Mouse (Mus musculus): Measurements from ENCODE around the gene Aif1l.
A peak's percentile ranks its signal among the peaks of the same experiment; 100 is the strongest.

The Aif1l gene

GRCm38 (mm10) chr2:31952725-31953124, 2.8 kb downstream of the Aif1l start:
- DNase-seq = no peak

- no peak for DNase-seq
Measured at GRCm38 (mm10) chr2:31953687-31954086, 3.7 kb downstream of the Aif1l start.

GRCm38 (mm10) chr2:31954779-31955181, 4.8 kb downstream of the Aif1l start:
- DNase-seq = no peak

- no peak for DNase-seq
Measured at GRCm38 (mm10) chr2:31955686-31956085, 5.7 kb downstream of the Aif1l start.

- DNase-seq = no peak
Measured at GRCm38 (mm10) chr2:31957211-31957610, 7.3 kb downstream of the Aif1l start.

GRCm38 (mm10) chr2:31960986-31961385, 11.0 kb downstream of the Aif1l start:
- no peak for DNase-seq

- no peak for DNase-seq
Measured at GRCm38 (mm10) chr2:31961791-31962222, 11.9 kb downstream of the Aif1l start.

GRCm38 (mm10) chr2:31962501-31963224, 12.7 kb downstream of the Aif1l start:
- no peak for DNase-seq

- DNase-seq = no peak
Measured at GRCm38 (mm10) chr2:31963491-31963890, 13.6 kb downstream of the Aif1l start.

- DNase-seq = no peak
Measured at GRCm38 (mm10) chr2:31964191-31964590, 14.3 kb downstream of the Aif1l start.

GRCm38 (mm10) chr2:31965110-31965509, 15.2 kb downstream of the Aif1l start:
- DNase-seq = peak in 1 of 2 experiments; percentile 38

- no peak for DNase-seq
Measured at GRCm38 (mm10) chr2:31966801-31967200, 16.9 kb downstream of the Aif1l start.

GRCm38 (mm10) chr2:31972589-31972988, 22.6 kb downstream of the Aif1l start:
- no peak for DNase-seq

GRCm38 (mm10) chr2:31974141-31974808, 24.3 kb downstream of the Aif1l start, which contains the start of gene Nup214:
Gene Nup214 (plus strand): TSS chr2:31974436.
- peak; percentile 98 for DNase-seq

GRCm38 (mm10) chr2:31974809-31975371, 25.0 kb downstream of the Aif1l start:
- no peak for DNase-seq

GRCm38 (mm10) chr2:31987774-31988173, 37.8 kb downstream of the Aif1l start:
- no peak for DNase-seq

GRCm38 (mm10) chr2:31990961-31991360, 41.0 kb downstream of the Aif1l start:
- DNase-seq = no peak

- no peak for DNase-seq
Measured at GRCm38 (mm10) chr2:31994896-31995295, 45.0 kb downstream of the Aif1l start.

- no peak for DNase-seq
Measured at GRCm38 (mm10) chr2:31996060-31996459, 46.1 kb downstream of the Aif1l start.

GRCm38 (mm10) chr2:31997539-31997938, 47.6 kb downstream of the Aif1l start:
- no peak for DNase-seq

- DNase-seq = no peak
Measured at GRCm38 (mm10) chr2:31998443-31998842, 48.5 kb downstream of the Aif1l start.

- DNase-seq = no peak
Measured at GRCm38 (mm10) chr2:32008311-32008710, 58.4 kb downstream of the Aif1l start.

GRCm38 (mm10) chr2:32008716-32009115, 58.8 kb downstream of the Aif1l start:
- no peak for DNase-seq

- DNase-seq = no peak
Measured at GRCm38 (mm10) chr2:32019704-32020103, 69.8 kb downstream of the Aif1l start.
